Mouse (Mus musculus) adrenal gland, postnatal 25 days (tissue): Measurements from ENCODE around the gene Ahnak. TPM values are rescaled to one million over a fixed set of nuclear protein-coding genes. Genes with fewer than 3 reads are reported as not detected.
"Not testable (repeated sequence)": the region's sequence is repeated elsewhere in the genome, so short reads cannot be mapped to it uniquely, and the experiment has no call there.

ENCODE experiments used
- DNase-seq: peaks from one replicate; pipeline ENCODE4 v3.0.0; 2021; ENCODE audit warnings: mixed read lengths
- total RNA-seq: library from RNA; stranded (reverse); gene quantifications from 2 replicates; pipeline ENCODE4 v1.2.3, GENCODE M21; 2021

Gene Ahnak
- total RNA-seq, 1 experiment from 2014 or later = 106 TPM

DNA sequence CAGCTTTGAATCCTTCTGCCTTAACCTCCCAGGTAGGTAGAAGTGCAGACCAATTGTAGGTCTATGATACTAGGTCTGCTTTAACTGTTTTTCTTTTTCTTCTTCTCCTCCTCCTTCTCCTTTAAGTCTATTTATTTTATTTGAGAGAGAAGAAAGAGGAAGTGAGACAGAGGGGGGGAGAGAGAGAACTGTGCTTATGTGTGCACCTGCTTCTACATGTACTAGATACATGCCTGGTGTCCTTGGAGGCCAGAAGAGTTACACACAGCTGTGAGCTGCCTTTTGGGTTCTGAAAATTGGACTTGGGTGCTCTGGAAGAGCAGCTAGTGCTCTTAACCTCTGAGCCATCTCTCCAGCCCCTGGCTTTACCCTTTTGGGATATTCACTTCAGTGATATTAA, 52.0 kb downstream of the Ahnak start:
- no peak for DNase-seq

DNA sequence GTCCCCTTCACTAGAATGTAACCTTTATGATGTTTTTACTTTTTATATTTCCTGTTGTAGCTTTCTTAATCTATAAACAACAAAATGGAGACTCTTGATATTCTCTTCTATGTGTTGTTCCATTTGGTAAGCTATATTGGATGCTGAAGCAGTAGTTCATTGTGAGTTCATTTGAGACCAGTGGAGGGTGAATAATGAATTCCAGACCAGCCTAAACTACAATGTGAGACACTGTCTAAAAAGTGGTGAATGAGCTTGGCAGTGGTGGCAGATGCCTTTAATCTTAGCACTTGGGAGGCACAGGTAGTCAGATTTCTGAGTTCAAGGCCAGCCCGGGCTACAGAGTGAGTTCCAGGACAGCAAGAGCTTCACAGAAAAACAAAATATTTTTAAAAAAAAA, 54.0 kb downstream of the Ahnak start:
- no peak for DNase-seq

DNA sequence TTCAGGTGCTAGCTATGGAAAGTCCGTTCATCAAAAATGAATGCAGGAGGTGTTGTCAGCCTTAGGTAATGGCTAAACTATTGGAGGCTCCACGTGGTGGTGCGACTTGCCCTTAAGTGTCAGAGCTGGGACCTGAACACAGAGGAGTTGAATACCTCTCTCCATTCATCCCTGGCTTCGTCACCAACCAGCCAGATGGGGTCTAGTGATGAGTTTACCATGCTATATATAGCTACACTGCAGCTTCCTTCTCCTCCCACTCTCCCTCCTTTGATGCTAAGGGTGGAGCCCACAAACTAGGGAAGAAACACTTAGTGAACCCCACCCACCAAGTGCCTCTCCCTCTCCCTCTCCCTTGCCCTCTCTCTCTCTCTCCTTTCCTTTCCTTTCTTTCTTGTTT, 55.2 kb downstream of the Ahnak start:
- no peak for DNase-seq

DNA sequence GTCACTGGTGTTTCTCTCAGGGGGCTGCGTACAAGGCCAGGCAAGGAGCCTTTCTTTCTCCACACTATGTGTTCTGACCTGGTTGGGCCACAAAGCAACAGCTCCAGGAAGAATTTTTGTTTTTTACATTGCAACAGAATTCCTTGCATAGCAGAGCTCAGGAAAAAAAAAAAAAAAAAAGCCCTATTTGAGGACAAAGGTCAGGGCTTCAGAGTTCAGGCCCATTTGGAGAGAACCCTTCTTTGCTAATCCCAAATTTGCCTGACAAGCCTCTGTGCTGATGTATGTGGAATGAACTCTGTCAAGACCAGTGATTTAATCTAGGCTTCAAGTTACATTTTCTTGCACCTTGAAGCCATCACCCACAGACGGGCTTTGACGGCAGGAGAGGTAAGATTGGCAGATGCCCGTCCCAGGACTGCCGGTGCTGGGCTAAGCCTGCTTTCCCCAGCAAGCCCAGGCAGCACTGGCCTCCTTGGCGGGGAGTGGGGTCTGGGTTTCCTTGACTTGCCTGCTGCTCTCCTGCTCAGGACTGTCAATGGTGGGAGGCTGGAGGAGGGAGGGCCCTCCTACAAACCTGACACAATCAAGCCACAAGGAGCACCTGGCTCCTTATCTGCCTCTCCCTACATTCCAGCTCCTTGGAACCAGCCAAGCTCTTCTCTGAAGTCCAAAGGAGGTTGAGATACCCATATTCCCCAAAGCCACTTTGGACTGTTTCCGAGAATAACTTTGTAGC, 58.3 kb downstream of the Ahnak start:
- DNase-seq = no peak

DNA sequence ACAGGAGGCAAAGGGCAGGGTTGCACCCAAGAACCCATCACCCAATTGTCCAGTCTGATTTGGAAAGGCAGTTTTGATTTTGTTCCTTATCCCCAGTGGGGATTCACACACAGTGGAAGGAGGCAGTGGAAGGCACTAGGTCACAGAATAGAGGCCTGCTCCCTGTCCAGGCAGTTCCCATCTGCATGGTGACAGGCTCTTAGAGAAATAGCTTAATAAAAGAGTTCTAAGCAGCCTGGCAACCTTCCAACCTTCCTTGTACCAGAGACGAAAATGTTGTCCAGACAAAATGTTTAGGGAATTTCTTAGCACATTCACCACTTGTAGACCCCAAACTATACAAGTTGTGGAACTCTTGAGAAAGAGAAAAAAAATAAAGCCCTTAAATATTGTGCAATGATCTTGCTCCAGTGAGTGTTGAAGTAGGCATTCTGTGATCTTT, 58.9 kb downstream of the Ahnak start:
- no peak for DNase-seq

DNA sequence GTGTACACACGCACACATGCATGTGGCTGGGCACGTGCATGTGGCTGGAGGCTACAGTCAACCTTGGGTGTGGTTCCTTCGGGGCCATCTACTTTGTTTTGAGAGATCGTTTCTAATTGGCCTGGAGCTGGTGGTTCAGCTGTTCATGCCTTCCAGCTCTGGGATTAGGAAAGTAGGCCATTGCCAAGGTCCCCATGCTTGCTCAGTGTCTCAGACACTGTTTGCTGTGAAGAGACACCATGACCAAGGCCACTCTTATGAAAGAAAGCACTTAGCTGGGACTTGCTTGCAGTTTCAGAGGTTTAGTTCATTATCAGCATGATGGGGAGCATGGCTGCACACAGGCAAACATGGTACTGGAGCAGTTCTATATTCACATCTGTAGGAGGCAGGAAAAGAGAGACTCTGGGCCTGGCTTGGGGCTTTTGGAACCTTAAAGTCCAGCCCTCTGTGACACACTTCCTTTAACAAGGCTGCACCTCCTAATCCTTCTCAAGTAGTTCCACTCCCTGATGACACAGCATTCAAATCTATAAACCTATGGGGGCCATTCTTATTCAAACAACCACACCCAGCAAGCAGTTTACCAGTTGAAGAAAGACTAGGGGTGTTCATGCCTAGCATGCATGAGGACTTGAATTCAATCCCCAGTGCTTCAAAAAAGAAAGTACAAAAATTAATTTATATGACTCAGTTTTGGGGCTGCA, 60.0 kb downstream of the Ahnak start:
- DNase-seq = no peak

DNA sequence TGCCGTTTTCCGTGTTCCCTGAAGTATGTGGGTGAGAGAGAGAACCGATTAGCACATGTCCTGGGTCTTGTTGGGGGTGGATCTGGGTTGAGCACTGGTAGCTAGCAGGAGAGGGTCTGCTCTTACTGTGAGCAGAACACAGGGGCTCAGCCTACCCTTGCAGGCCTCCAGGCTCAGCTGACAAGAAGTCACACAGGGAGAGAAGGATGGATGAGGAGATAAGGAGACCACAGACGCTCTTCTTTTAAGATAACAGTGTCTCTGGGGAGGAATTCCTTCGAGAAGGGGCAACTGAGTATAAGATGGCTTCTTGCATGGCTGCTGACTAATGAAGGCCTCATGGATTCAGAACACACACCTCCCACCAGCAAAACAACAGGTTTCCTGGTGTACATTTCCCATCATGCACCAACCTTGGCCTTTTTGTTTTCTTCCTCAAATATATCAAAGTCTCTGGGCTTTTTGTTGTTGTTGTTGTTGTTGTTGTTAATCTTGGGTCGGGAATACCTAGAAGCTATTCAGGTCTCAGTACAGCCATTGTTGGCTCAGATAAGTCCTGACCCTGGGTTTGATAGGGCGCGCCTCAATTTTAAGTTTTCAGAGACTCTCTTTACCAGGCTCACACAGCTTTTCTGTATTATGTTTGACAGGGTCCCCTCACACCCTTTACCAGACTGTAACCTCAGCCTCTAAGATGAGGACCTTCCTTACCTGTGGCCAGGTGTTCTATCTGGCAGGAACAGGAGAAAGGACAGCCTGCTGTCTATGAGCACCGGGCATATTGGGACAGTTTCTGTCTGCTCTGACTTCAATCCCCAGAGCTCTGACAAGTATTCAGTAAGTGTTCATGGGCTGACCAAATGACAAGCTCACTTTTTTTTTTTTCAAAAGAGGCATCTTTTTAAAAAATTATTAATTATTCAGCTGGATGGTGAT, 61.5 kb downstream of the Ahnak start:
- no peak for DNase-seq

DNA sequence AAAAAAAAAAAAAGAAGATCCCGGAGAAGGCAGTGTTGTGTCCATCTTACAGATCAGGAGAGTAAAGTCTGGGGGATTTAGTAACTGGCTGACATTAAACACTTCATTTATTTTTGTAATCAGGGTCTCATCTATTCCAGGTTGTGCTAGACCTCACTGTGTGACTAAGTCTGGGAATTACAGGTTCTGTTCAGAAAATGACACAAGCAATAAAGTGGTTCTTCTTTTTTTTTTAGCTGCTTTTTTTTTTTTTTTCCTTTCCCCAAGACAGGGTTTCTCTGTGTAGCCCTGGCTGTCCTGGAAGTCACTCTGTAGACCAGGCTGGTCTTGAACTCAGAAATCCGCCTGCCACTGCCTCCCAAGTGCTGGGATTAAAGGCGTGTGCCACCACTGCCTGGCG, 62.9 kb downstream of the Ahnak start:
- DNase-seq = not testable (repeated sequence)

DNA sequence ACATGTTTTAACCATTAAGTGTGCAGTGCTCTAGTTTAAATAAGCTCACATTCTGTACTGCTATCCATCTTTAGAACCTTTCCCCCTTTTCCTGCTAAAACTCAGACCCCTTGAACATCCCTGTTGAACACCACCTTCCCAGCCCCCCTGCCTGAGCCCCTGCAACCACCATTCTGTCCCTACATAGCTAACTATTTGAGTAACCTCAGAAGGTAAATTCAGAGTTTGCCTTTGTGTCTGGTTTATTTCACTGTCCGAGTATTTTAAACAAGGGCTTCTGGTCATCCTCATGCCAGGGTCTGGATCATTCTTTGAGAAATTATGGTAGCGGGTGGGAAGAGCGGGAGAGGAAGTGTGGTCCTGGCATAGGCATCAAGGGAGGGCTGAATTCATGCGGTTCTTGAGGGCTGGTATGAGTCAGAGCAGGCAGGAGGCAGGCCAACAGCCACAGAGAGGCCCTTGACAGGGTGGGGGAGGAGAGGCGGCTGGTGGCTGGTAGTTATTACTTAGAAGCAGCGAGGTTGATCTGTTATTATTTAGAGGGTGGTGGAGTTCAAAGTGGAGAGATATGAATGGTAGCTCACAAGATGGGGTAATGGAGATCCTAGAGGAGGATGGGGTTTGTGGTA, 63.8 kb downstream of the Ahnak start:
- peak; percentile 69 for DNase-seq

DNA sequence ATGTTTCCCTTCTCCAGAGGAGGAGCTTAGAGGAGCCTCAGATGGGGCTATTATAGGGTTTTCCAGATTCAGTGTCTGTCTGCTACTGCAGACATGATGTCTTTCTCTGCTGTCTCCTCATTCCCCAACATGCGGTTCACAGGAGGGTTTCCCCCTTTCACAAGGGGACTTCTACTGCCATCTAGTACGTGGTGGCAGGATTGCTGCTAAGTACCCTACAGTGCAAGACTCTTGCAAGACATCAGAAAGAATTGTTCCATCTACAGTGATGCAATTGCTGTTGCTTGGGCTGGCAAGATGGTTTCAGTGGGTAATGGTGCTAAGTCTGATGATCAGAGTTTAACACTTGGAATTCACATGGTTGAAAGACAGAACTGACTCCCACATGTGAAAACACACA, 66.1 kb downstream of the Ahnak start:
- DNase-seq = no peak

DNA sequence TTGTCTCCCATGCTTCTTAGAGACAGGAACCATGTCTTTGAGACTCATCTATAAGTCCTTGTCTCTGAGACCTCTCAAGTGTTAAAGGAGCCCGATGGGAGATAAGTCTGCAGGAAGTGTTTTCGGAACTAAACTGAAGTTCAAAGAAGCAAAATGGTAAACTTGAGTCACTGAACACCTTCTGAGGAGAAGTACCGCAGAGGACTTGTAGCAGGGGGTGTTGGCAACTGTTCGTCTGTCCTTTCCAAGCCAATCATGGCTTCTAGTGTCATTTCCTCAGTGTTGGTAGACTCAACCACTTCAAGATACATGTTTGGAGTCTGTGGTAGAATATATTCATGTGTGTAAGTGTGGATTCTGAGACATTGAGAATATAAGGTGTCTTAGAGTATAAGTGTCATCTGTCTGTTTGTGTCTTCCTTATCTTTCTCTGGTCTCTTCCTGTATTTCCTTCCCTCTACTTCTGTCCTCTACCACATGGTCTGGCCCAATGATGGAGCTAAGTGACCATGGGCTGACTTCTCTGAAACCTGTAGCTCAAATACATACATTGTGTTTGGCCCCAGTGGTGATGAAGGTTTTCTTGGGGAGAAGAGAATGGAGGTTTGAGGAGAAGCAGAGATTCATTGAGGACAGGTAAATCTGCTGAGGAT, 66.7 kb downstream of the Ahnak start:
- no peak for DNase-seq

DNA sequence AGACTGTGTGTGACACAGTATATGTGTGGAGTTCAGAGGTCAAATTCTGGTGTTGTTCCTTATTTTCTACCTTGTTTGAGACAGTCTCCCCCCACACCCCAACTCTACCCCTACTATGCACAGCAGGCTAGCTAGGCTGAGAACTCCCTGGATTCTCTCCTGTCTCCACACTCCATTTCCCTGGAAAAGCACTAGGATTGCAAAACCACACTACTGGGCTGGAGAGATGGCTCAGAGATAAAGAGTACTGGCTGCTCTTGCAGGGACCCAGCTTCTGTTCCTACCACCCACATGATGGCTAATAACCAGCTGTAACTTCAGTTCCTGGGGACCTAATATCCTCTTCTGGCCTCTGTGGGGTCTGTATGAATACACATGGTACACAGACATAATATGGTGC, 68.6 kb downstream of the Ahnak start:
- no peak for DNase-seq

DNA sequence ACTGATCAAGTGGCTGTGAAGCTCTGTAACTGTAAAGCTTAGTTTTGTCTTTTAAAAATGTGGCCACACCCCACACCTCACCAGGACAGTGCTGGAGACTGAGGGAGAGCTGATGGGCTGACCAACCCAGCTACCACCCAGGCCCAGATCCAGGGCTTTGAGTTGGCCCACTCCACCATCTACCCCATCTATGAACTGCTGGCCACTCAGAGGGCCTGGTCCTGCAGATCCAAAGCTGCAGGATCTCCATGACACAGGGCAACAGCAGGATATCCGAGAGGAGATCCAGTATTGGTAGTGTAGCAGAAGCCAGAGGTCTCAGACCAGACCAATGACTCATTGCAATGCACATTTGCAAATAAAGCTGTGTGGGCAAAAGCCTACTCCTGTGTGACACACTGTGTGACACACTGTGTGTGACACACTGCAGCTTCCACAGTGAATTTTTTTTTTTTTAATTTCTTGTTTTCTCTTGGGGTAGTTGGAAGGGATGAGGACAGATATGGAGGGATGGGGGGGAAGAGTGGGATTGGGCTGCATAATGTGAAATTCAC, 69.3 kb downstream of the Ahnak start:
- no peak for DNase-seq

DNA sequence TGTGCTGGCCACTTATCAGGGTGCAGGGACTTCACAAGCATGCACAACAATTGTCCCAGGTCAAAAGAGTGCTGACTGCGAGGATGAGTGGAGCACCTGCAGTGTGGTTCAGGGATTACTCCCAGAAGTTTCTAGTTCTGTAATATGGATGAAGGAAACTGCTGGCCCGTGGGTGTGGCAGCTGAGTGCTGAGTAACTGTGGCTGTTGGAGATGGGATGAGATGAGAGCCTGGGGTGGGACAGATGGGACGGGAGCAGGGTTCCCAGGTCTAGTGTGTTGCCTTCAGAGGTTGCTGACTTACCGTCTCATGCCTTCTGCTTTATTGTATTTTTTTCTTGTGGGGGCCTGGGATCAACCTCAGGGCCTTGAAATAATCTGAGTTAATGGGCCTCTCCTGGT, 69.9 kb downstream of the Ahnak start:
- DNase-seq = no peak

DNA sequence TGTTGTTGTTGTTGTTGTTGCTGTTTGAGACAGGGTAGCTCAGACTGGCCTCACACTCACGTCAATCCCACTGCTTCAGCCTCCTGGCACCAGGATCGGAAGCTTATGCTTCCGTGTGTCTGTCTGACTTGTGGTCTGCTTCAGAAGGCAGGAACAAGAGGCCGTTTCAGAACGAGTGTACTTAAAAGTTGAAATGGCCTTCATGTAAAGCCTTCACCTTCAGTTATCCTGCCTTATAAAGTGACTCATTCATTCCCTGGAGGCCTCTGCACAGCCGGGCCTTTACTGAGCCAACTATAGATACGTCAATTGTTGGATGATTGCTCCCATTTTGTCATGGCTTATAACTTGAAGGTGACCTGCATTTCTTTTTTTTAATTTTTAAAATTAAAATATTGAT, 70.3 kb downstream of the Ahnak start:
- DNase-seq = no peak

DNA sequence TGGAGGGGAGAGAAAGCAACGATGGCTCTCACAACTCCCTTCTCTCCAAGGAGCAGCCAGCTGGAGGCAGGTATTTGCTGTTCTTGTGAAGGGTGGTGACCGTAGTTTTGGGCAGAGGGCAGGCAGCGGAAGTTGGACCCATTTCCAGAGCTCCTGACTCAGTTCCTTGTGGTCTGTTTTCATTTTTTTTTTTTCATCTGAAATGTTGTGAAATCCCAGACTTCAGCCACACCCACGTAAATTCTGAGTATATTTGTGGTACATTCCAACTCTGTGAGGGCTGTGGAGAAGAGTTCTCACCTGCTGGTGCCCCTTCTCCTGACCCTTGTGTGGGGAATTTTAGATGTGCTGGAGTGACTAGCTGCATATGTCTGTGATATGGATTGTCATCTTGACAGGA, 71.0 kb downstream of the Ahnak start:
- DNase-seq = no peak

DNA sequence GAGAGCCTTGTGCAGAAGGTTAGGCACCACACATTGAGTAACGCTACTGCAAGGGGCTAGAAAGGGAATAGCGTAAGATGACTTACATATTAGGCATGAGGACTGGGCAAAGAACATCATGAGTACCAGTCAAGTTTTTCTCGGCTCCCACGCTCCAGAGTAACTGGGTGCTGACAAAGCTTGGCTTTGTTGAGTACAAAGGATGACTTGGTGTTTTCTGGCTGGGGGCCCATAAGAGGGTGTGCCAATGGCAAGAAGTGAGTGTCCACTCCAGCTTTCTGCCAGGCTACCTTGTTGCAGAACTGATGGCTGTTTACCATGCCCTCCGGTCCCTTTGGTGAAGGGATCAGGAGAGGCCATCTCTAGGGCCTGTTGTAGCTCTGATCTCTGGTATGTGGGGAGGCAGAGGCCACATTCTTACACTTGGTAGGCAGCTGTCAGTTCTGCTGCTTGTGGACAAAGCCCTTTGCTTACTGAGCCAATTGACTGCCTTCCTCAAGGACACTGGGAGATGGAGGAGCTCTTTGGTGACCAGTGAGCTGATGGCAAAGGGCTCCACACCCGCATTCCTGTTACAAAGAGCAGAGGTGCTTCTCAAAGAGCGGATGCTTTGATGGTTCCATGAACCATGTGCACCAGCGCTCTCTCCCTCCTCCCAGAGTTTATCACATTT, 72.3 kb downstream of the Ahnak start:
- DNase-seq = peak; percentile 82

DNA sequence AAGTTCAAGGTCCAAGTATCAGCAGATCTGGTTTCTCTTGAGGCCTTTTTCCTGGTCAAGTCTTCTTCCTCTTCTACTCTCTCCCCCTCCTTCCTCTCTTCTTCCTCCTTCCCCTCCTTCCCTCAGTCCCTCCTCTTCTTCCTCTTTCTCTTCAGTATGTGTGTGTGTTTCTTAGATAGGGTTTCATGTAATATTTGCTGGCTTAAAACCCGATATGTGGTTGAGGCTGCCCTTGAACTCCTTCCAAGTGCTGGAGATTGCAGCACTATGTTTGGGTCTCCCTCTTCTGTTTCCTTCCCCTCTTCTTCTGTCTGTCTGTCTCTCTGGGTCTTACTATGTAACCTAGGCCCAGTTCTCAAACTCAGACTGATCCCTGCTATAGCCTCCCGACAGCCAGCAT, 73.7 kb downstream of the Ahnak start:
- no peak for DNase-seq

DNA sequence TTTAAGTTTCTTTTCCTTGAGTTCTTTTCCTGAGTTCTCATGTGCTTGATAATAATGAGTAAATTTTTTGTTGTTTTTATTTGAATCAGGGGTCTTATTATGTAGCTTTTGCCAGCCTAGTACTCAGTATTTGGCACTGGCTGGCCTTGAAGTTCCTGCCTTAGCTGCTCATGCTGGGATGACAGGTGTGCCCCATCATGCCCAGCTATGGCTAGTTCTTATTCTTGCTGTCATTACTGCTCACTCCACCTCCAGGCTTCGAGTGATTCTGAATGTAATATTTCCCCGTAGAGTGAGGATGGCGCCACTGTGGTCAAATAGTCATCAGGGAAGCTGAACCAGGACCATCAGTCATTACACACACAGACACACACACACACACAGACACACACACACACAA, 74.7 kb downstream of the Ahnak start:
- no peak for DNase-seq

DNA sequence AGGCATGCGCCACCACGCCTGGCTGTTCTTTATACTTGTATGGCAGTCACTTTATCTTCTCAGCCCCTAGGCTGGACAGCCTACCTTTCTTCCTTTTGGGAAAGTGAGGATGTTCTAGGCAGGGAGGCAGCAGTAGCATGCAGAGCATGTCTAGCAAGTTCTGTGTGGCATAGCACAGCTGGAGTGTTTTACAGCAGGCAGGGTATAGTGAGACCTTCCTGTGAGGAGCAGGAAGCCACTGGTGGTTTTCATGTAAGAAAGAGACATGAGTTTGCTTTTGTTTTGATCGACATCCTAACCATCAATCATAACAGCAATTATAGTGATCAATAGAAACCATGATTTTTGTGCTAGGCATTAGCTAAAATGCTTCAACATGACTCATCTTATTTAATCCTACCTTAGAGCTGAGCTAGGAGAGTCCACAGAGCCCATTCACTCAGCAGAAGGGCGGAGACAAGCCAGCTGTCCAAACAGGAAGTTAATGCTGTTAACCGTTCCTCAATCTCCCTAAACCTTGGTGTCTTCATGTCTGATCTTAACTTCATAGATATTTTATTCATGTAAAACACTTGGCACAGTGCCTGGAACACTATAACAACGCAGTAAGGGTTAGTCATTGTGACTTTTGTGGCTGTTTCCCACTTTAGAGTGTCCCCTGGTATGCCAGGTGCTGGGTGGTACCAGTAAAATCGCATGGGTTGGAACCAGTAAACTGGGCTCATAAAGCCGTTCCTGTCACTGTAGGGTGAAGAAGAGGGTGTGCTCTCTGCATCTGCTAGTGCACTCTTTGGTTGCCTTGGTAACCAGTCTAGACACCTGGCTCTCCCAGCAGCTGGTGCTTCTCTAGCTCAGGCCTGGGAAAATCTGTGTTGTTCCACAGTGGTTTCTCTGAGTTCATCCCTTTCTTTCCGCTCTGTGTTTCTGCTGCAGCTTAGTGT, 76.8 kb downstream of the Ahnak start:
- DNase-seq = no peak
